Mouse (Mus musculus) adrenal gland, postnatal 14 days (tissue): ENCODE data around the gene Gm10097. TPM values are rescaled to one million over a fixed set of nuclear protein-coding genes. Genes with fewer than 3 reads are reported as not detected.

Experiments used
- DNase-seq: peaks from one replicate; pipeline ENCODE4 v3.0.0; 2021; ENCODE audit warnings: mixed read lengths
- long read RNA-seq, 2 experiments: library from polyadenylated mRNA; stranded (forward); transcript quantifications; one replicate each; pipeline ENCODE4 v2.0.0; 2021
- total RNA-seq: library from RNA; stranded (reverse); gene quantifications from 2 replicates; pipeline ENCODE4 v1.2.3, GENCODE M21; 2021

Gene Gm10097
- total RNA-seq = not detected in 2 replicates
- long read RNA-seq, experiment 1 = 0 reads
- long read RNA-seq, experiment 2 = 0 reads

- no peak for DNase-seq
Observed at GRCm38 (mm10) chr10:5068676-5069265, at the start of gene Gm10097. Gene Gm10097 (plus strand): TSS chr10:5069192.

- DNase-seq = no peak
Observed at GRCm38 (mm10) chr10:5025906-5026305, 43.1 kb upstream of the Gm10097 start.

GRCm38 (mm10) chr10:5027208-5027607, 41.8 kb upstream of the Gm10097 start:
- DNase-seq = no peak

GRCm38 (mm10) chr10:5028301-5028700, 40.7 kb upstream of the Gm10097 start:
- no peak for DNase-seq

GRCm38 (mm10) chr10:5029161-5029560, 39.8 kb upstream of the Gm10097 start:
- DNase-seq = no peak

- DNase-seq = no peak
Observed at GRCm38 (mm10) chr10:5029883-5030282, 39.1 kb upstream of the Gm10097 start.

- no peak for DNase-seq
Observed at GRCm38 (mm10) chr10:5032192-5033048, 36.6 kb upstream of the Gm10097 start.

GRCm38 (mm10) chr10:5041254-5041653, 27.7 kb upstream of the Gm10097 start:
- DNase-seq = no peak

- DNase-seq = no peak
Observed at GRCm38 (mm10) chr10:5044481-5044880, 24.5 kb upstream of the Gm10097 start.

DNA sequence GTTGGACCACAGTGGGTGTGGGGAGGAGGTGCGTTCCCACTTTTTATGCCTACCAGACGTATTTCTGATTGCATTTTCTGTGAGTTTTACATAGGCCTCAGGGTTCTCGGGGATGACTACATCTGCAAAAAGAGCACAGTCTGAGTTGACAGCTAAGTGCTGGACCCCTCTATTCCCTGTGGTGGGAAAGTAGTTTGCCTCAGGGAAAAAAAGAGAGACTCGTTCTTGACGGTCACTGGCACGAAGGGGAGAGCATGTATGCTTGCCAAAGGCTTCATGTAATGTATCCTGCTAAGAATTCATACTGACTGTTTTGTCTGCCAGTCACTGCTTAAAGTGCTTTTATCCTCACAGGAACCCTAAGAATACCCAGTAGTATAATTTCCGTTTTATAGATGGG, 23.8 kb upstream of the Gm10097 start:
- DNase-seq = no peak

DNA sequence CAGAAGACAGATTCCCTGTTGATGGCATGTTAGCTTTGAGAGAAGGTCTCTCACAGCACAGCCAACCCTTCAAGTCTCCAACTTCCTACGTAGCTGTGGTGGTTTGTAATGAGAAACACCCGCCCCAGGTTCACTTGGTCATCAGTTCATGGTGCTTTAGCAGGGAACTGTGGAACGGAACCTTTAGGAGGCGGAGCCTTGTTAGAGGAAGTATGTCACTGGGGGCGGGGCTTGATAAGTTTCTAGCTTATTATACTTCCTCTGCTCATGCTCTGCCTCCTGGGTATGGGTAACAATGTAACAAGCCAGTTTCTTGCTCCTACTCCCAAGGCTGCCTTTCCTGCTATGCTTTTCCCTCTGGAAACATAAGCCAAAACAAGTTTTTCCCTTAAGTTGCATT, 23.3 kb upstream of the Gm10097 start:
- DNase-seq = no peak

- no peak for DNase-seq
Observed at GRCm38 (mm10) chr10:5056243-5056735, 12.7 kb upstream of the Gm10097 start.

- DNase-seq = no peak
Observed at GRCm38 (mm10) chr10:5056940-5057339, 12.1 kb upstream of the Gm10097 start.

- DNase-seq = no peak
Observed at GRCm38 (mm10) chr10:5057661-5058060, 11.3 kb upstream of the Gm10097 start.

- no peak for DNase-seq
Observed at GRCm38 (mm10) chr10:5058876-5059275, 10.1 kb upstream of the Gm10097 start.

GRCm38 (mm10) chr10:5059983-5060382, 9.0 kb upstream of the Gm10097 start:
- DNase-seq = no peak

DNA sequence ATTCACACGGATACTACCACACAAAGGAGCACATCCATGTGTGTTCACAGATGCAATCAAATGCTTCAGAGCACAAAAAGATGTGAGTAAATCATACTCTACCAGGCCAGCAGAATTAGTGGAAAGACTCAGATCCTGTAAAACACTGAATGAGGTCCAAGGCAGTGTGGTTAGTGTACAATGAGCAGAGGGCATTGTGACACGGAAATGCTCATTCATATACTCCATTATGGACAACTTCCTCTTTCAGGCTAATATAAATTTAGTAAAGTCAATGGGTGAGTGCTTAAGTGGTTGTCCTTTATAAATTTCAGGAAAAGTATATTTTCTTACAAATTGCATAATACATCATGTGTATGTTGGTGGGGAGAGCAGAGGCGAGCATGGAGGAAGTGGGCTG, 1.9 kb upstream of the Gm10097 start:
- no peak for DNase-seq

- DNase-seq = no peak
Observed at GRCm38 (mm10) chr10:5070168-5070940, 1.4 kb downstream of the Gm10097 start.

DNA sequence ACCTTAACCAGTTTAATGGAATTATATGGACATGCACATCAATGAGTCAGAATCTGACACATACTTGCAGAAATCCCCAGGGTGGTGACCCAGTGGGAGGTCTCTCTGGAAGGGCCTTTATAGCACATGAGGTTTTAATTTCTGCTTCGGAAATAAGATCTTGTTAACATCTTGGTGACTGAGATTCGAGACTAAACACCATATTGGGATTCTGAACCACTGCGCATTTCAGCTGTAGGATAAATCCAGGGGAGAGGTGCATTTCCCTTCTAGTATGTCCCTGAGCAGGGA, 1.9 kb downstream of the Gm10097 start:
- DNase-seq = no peak

- DNase-seq = no peak
Observed at GRCm38 (mm10) chr10:5072054-5072453, 3.1 kb downstream of the Gm10097 start.

DNA sequence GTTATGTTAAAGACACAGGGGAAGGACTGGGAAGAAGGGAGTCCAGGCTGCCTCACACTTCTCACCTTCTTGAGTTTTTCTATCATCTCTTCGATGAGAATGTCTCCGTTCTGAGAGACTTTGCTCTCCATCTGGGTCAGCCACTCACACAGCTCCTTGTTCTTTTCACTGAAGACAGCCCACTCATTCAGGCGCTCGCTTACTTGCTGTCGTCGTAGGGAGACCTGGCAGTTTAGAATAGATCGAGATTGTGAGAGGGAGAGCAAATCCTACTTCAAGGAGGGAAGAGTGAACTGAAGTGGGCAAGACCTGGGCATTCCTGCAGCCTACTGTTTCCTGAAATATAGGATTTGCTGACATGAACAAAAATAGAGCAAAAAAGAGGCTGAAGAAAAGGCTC, 6.7 kb downstream of the Gm10097 start:
- no peak for DNase-seq

GRCm38 (mm10) chr10:5079945-5080468, 11.0 kb downstream of the Gm10097 start:
- peak; percentile 67 for DNase-seq

DNA sequence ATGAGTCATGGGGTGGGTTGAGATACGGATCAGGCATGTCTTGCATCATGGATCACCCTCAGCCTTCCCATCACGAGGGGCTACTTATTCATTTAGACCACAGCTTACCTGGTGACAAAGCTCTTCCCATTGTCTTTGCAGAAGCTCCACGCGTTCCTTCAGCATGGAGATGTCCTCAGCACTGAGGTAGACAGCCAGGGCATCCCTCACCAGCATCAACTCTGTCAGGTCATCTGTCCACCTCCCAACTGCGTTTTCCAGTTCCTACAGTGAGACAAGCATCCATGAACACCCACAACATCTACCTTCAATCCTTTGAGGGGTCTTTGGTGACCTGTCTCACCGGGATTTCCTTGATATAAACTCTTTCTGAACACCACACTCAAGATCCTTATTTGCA, 14.7 kb downstream of the Gm10097 start:
- DNase-seq = no peak
